In genomic region chr15:25812479-25812878, GRCm38 (mm10) we compare ENCODE assay signal across 13 mouse cellular contexts. TPM values are rescaled to one million over a fixed set of nuclear protein-coding genes. Genes with fewer than 3 reads are reported as not detected.
DNase-seq lines count a peak whose midpoint lies in the region; ATAC-seq and TF ChIP-seq lines count a peak whose summit lies in the region.
"Had no signal": no experiment of that assay in that cellular context is flagged by ENCODE, and none has a peak within 500 bp of the region (broad histone marks: within the 10 kb centered on the region; RNA-seq: fewer than 3 reads in every experiment).

No protein-coding gene starts in this region.

- H3K27me3 ChIP-seq in kidney, adult 2 months (replicated peaks; ENCODE audit: control insufficient read depth, insufficient read depth, low read length): no peaks in the 10 kb centered on the region
- H3K27me3 ChIP-seq in E14TG2a.4 (ENCODE audit: insufficient read depth, low read length): no peaks in the 10 kb centered on the region
- H3K27me3 ChIP-seq: hindbrain, embryonic 12.5 days had no signal

- H3K9me3 ChIP-seq in E14TG2a.4 (ENCODE audit: low read length): peaks cover 12% of the 10 kb centered on the region; the same call in 1 of the 2 replicates

- no peak for TF ChIP-seq POLR2A in kidney, adult 2 months (IDR thresholded peaks at IDR 0.05; ENCODE audit: low read depth, low read length)

- no peak for TF ChIP-seq CTCF in kidney, adult 2 months (conservative IDR thresholded peaks at IDR 0.05; ENCODE audit: insufficient read depth, insufficient read length, low read depth, low read length)
- no peak for TF ChIP-seq CTCF in E14TG2a.4 (conservative IDR thresholded peaks at IDR 0.05; ENCODE audit: low read length)

- peak; percentile 76 for ATAC-seq in granulocyte monocyte progenitor cell, adult 5-6 weeks (replicated peaks; ENCODE audit: poor library complexity, severe bottlenecking)
- ATAC-seq: intestine, postnatal 0 days had no signal

- H3K36me3 ChIP-seq in kidney, adult 2 months (ENCODE audit: control insufficient read depth, insufficient read depth, low read length): peaks cover 2% of the 10 kb centered on the region; the same call in 1 of the 2 replicates
- peaks cover 78% of the 10 kb centered on the region for H3K36me3 ChIP-seq in E14TG2a.4 (ENCODE audit: insufficient read depth, low read length)
- H3K36me3 ChIP-seq: G1E had no signal

- DNase-seq in kidney, postnatal 14 days: peak; percentile 47
- no peak for DNase-seq in kidney, adult 2 months
- DNase-seq in thymus, postnatal 10 days (ENCODE audit: low spot score in 2 of 2): peak; percentile 12 to 37
- no peak for DNase-seq in layer of hippocampus, postnatal 14 days (ENCODE audit: low spot score in 2 of 2)
- DNase-seq in left cerebral cortex, postnatal 36 days (ENCODE audit: low spot score in 2 of 2): no peak
- DNase-seq: cerebellum, adult 8-10 months; embryo, embryonic 11 days had no signal

- H3K27ac ChIP-seq in kidney, adult 2 months (ENCODE audit: insufficient read depth, low read depth, low read length): no peak overlapping the region
- H3K27ac ChIP-seq: hindbrain, embryonic 12.5 days had no signal

- intact Hi-C loops in left cerebral cortex, postnatal 36 days (cut with DNase I): no loop called here

- WGBS in kidney, adult 2 months: 49% methylated on average over 12 of the region's 12 CpGs

- H3K4me3 ChIP-seq in kidney, adult 2 months (ENCODE audit: insufficient read depth, low read depth, low read length): no peak overlapping the region
- 0 out of 2 replicates have a peak overlapping the region, but pooled peaks have one; percentile 23 for H3K4me3 ChIP-seq in E14TG2a.4 (replicated peaks; ENCODE audit: low read length)
- H3K4me3 ChIP-seq: hindbrain, embryonic 12.5 days; myocyte had no signal

- H3K4me1 ChIP-seq in kidney, adult 2 months (ENCODE audit: control insufficient read depth, insufficient read depth, low read length): peaks cover 8% of the 10 kb centered on the region; the same call in 1 of the 2 replicates
- H3K4me1 ChIP-seq in E14TG2a.4 (replicated peaks; ENCODE audit: low read depth, low read length): peaks cover 52% of the 10 kb centered on the region
- H3K4me1 ChIP-seq: hindbrain, embryonic 12.5 days had no signal

RNA-seq across cellular contexts. Expression of gene Retreg1, which starts 30.5 kb away (rescaled TPM):
- polyA plus RNA-seq in kidney, adult 2 months (2012; rRNA removed): 32.1 and 36.0 TPM in 2 replicates
- total RNA-seq in granulocyte monocyte progenitor cell, adult 5-6 weeks (2014; fragmentation: Nextera tagmentation): 15.5 and 23.1 TPM in 2 replicates
- total RNA-seq in granulocyte monocyte progenitor cell, adult 5-6 weeks (2017): 30.4 and 37.6 TPM in 2 replicates
- 10 to 100 TPM; 31.4 to 34.8 TPM for total RNA-seq in layer of hippocampus, postnatal 14 days (2021)
- total RNA-seq in left cerebral cortex, postnatal 36 days (2021): 10 to 100 TPM; 32.2 to 34.2 TPM
- polyA plus RNA-seq: G1E had no signal

Comparison
In these comparisons a context has a peak if more than half of its experiments do, and no peak if none do; other contexts are left out.
1. DNase-seq: peak in kidney, postnatal 14 days (single experiment) and thymus, postnatal 10 days (2 of 2); none in kidney, adult 2 months (single experiment), layer of hippocampus, postnatal 14 days (0 of 2) and left cerebral cortex, postnatal 36 days (0 of 2).